Comparison of ENCODE assay signal across 13 mouse cellular contexts in genomic region chr4:135231136-135231535, GRCm38 (mm10). TPM values are rescaled to one million over a fixed set of nuclear protein-coding genes. Genes with fewer than 3 reads are reported as not detected.
A peak's percentile ranks its signal among the peaks of the same experiment; 100 is the strongest.
DNase-seq lines count a peak whose midpoint lies in the region; ATAC-seq lines count a peak whose summit lies in the region.
"Had no signal": no experiment of that assay in that cellular context is flagged by ENCODE, and none has a peak within 500 bp of the region (broad histone marks: within the 10 kb centered on the region; RNA-seq: fewer than 3 reads in every experiment).

No protein-coding gene starts in this region.

- intact Hi-C loops in heart, postnatal 14 days (cut with DNase I), result no loop called here

- 57% methylated on average over 3 of the region's 3 CpGs for WGBS in heart, embryonic 14.5 days
- WGBS in forebrain, embryonic 15.5 days, result 37% methylated on average over 3 of the region's 3 CpGs

- H3K36me3 ChIP-seq in heart, embryonic 14.5 days (ENCODE audit: control insufficient read depth, insufficient read depth, low read length), result peaks cover 25% of the 10 kb centered on the region
- no peaks in the 10 kb centered on the region for H3K36me3 ChIP-seq in forebrain, embryonic 15.5 days
- H3K36me3 ChIP-seq: midbrain, embryonic 15.5 days had no signal

- peak; percentile 24 to 43 for DNase-seq in cerebellum, postnatal 25 days
- no peak for DNase-seq in cerebellum, adult 18-20 months
- no peak for DNase-seq in heart, postnatal 14 days
- DNase-seq in layer of hippocampus, postnatal 10 days (ENCODE audit: low spot score in 2 of 2), result peak; percentile 26 to 30
- DNase-seq in layer of hippocampus, adult 8-10 months (ENCODE audit: low spot score in 2 of 2), result no peak
- no peak for DNase-seq in urinary bladder, adult 2 months (ENCODE audit: low spot score)
- DNase-seq: adrenal gland, adult 2 months; liver, embryonic 13.5 days; lung, postnatal 14 days; thymus, adult 18-20 months had no signal

- ATAC-seq in heart, embryonic 14.5 days (ENCODE audit: insufficient number of reproducible peaks, insufficient read depth, low FRiP score, low read depth), result no peak
- no peak for ATAC-seq in forebrain, embryonic 15.5 days (replicated peaks)
- ATAC-seq: midbrain, embryonic 15.5 days had no signal

- peak overlapping the region; percentile 61 to 64 for H3K27ac ChIP-seq in heart, embryonic 14.5 days (replicated peaks in 1 of 2; ENCODE audit: control insufficient read depth in 1 of 2, insufficient read depth in 1 of 2, low read depth in 2 of 2, low read length in 2 of 2)
- peak overlapping the region; percentile 73 for H3K27ac ChIP-seq in forebrain, embryonic 15.5 days (replicated peaks)
- H3K27ac ChIP-seq: liver, embryonic 13.5 days; midbrain, embryonic 15.5 days had no signal

- H3K4me3 ChIP-seq in heart, embryonic 14.5 days (ENCODE audit: control insufficient read depth in 1 of 2, insufficient read depth in 1 of 2, low read depth in 1 of 2, low read length in 2 of 2), result no peak overlapping the region
- H3K4me3 ChIP-seq in forebrain, embryonic 15.5 days, result no peak overlapping the region
- H3K4me3 ChIP-seq: liver, embryonic 13.5 days; midbrain, embryonic 15.5 days had no signal

- H3K9me3 ChIP-seq in heart, embryonic 14.5 days (ENCODE audit: control insufficient read depth, low read length), result no peaks in the 10 kb centered on the region
- H3K9me3 ChIP-seq in forebrain, embryonic 15.5 days, result no peaks in the 10 kb centered on the region
- H3K9me3 ChIP-seq: liver, embryonic 13.5 days; midbrain, embryonic 15.5 days had no signal

- 0 out of 2 replicates have a peak overlapping the region, but pooled peaks have one; percentile 13 for H3K9ac ChIP-seq in heart, embryonic 14.5 days (ENCODE audit: low read length)
- H3K9ac ChIP-seq in forebrain, embryonic 15.5 days (replicated peaks), result no peak overlapping the region
- H3K9ac ChIP-seq: liver, embryonic 13.5 days; midbrain, embryonic 15.5 days had no signal

- peaks cover 11 to 37% of the 10 kb centered on the region in 2 experiments for H3K4me1 ChIP-seq in heart, embryonic 14.5 days (ENCODE audit: control insufficient read depth in 2 of 2, insufficient read depth in 2 of 2, low read length in 2 of 2)
- H3K4me1 ChIP-seq in forebrain, embryonic 15.5 days, result peaks cover 35% of the 10 kb centered on the region

- H3K4me2 ChIP-seq in heart, embryonic 14.5 days (ENCODE audit: low read length), result no peak overlapping the region
- H3K4me2 ChIP-seq in forebrain, embryonic 15.5 days (replicated peaks), result no peak overlapping the region
- H3K4me2 ChIP-seq: liver, embryonic 13.5 days; midbrain, embryonic 15.5 days had no signal

- no peaks in the 10 kb centered on the region for H3K27me3 ChIP-seq in heart, embryonic 14.5 days (ENCODE audit: control insufficient read depth, insufficient read depth, low read length)
- no peaks in the 10 kb centered on the region for H3K27me3 ChIP-seq in forebrain, embryonic 15.5 days
- H3K27me3 ChIP-seq: liver, embryonic 13.5 days; midbrain, embryonic 15.5 days had no signal

RNA-seq across cellular contexts. Expression of gene Clic4, which starts 41.5 kb away (rescaled TPM):
- polyA plus RNA-seq in heart, embryonic 14.5 days (2014; fragmentation: Nextera tagmentation; extraction: Ambion mirVana), result 181 and 194 TPM in 2 replicates
- 100 to 1,000 TPM; 251 to 264 TPM for total RNA-seq in heart, postnatal 14 days (2021)
- total RNA-seq in layer of hippocampus, postnatal 10 days (2021), result 10 to 100 TPM; 31.0 to 31.6 TPM
- total RNA-seq in layer of hippocampus, adult 8-10 months (2022), result 10 to 100 TPM; 37.4 to 43.1 (median 38.4) TPM
- 114 and 116 TPM in 2 replicates for polyA plus RNA-seq in forebrain, embryonic 15.5 days (2015; fragmentation: Nextera tagmentation; extraction: Ambion mirVana)
- polyA plus RNA-seq in urinary bladder, adult 2 months (2012; rRNA removed), result 151 and 185 TPM in 2 replicates

Comparison
In these comparisons a context has a peak if more than half of its experiments do, and no peak if none do; other contexts are left out.
1. DNase-seq: peak in cerebellum, postnatal 25 days (2 of 2) and layer of hippocampus, postnatal 10 days (2 of 2); none in cerebellum, adult 18-20 months (0 of 2), heart, postnatal 14 days (0 of 2), layer of hippocampus, adult 8-10 months (0 of 2) and urinary bladder, adult 2 months (single experiment).
2. RNA of gene Clic4, which starts 41.5 kb away (total RNA-seq): 251 to 264 TPM in heart, postnatal 14 days; 37.4 to 43.1 TPM in layer of hippocampus, adult 8-10 months and 31.0 to 31.6 TPM in layer of hippocampus, postnatal 10 days; every median in the first group is over 4 times any median in the second.